Mouse (Mus musculus) heart, adult 2 months (tissue): Measurements from ENCODE around the gene Arid4a. TPM values are rescaled to one million over a fixed set of nuclear protein-coding genes. Genes with fewer than 3 reads are reported as not detected.
A peak's percentile ranks its signal among the peaks of the same experiment; 100 is the strongest.

ENCODE experiments used
- DNase-seq, 2 experiments: peaks; one replicate each; pipeline ENCODE4 v3.0.0; 2021
- H3K27ac ChIP-seq: fragments of 200-600 bp; 2 replicates; pipeline ENCODE4 v1.8.1; 2022
- H3K27me3 ChIP-seq: fragments of 200-500 bp; 2 replicates; pipeline ENCODE4 v1.6.1; 2012; ENCODE audit warnings: mild to moderate bottlenecking, low read length, inconsistent platforms, mixed read lengths; ENCODE audit not compliant: control insufficient read depth, insufficient read depth
- H3K36me3 ChIP-seq: fragments of 200-500 bp; 2 replicates; pipeline ENCODE4 v1.6.1; 2012; ENCODE audit warnings: low read length, inconsistent platforms; ENCODE audit not compliant: control insufficient read depth, insufficient read depth
- H3K4me1 ChIP-seq: fragments of 200-500 bp; 2 replicates; pipeline ENCODE4 v1.6.1; 2011; ENCODE audit warnings: low read length; ENCODE audit not compliant: control insufficient read depth, insufficient read depth
- H3K4me3 ChIP-seq: fragments of 200-600 bp; 2 replicates; pipeline ENCODE4 v1.8.1; 2022
- H3K79me2 ChIP-seq: fragments of 200-500 bp; replicated peaks from 2 replicates; pipeline ENCODE4 v1.6.1; 2012; ENCODE audit warnings: mild to moderate bottlenecking, inconsistent platforms, low read length, moderate library complexity, mixed read lengths; ENCODE audit not compliant: control insufficient read depth, insufficient read depth
- H3K9ac ChIP-seq: fragments of 200-500 bp; 2 replicates; pipeline ENCODE4 v1.6.1; 2012; ENCODE audit warnings: low read depth, mild to moderate bottlenecking, control low read depth, inconsistent platforms, low read length, mixed read lengths
- CTCF ChIP-seq: fragments of 200-600 bp; IDR thresholded peaks from 2 replicates; pipeline ENCODE4 v1.8.1; 2022; ENCODE audit warnings: antibody characterized with exemption, mild to moderate bottlenecking, moderate library complexity
- EP300 ChIP-seq: fragments of 200-500 bp; IDR thresholded peaks from 2 replicates; pipeline ENCODE4 v1.6.1; 2011; ENCODE audit warnings: low read depth, low read length, control low read depth; ENCODE audit not compliant: insufficient read depth
- POLR2A ChIP-seq: fragments of 200-500 bp; IDR thresholded peaks from 2 replicates; pipeline ENCODE4 v1.6.1; 2011; ENCODE audit warnings: mild to moderate bottlenecking, low read depth, low read length, control low read depth; ENCODE audit not compliant: insufficient read depth
- WGBS: fragments of 180-500 bp; shearing (Covaris S2); methylation state at CpG from one replicate; pipeline ENCODE4 v1.1.7; 2018; 5-methylcytosine and 5-hydroxymethylcytosine counted together
- intact Hi-C: fragments of 180-260 bp; cut with DNase I; formaldehyde crosslinking; loops from one replicate; pipeline ENCODE4 v1.15.1; 2025
- polyA plus RNA-seq: library from polyadenylated mRNA; depleted of rRNA; stranded (reverse); fragments of >200 nt; gene quantifications from 2 replicates; pipeline ENCODE4 v1.2.3, GENCODE M21; 2012
- total RNA-seq, 2 experiments: library from RNA; stranded (reverse); gene quantifications; 2 replicates each; pipeline ENCODE4 v1.2.3; 2021

Gene Arid4a
- total and polyA plus RNA-seq, 3 experiments = 2.5 to 15.3 (median 14.1) TPM

GRCm38 (mm10) chr12:70984855-70985550 is 30.8 kb upstream of the Arid4a start:
- intact Hi-C loops = no loop called here
- WGBS = 88% methylated on average over 7 of the region's 7 CpGs
- H3K36me3 ChIP-seq = peaks cover 10% of the 10 kb centered on the region
- peaks cover 5% of the 10 kb centered on the region; the same call in 1 of the 2 replicates for H3K79me2 ChIP-seq
- H3K27me3 ChIP-seq = no peaks in the 10 kb centered on the region
- TF ChIP-seq POLR2A = no peak
- no peak for TF ChIP-seq EP300
- no peak for TF ChIP-seq CTCF
- no peak for DNase-seq
- no peak overlapping the region for H3K27ac ChIP-seq
- no peaks in the 10 kb centered on the region; the same call in 1 of the 2 replicates for H3K4me1 ChIP-seq
- H3K9ac ChIP-seq = no peak overlapping the region
- H3K4me3 ChIP-seq = no peak overlapping the region

- H3K4me1 ChIP-seq = peaks cover 5% of the 10 kb centered on the region
- DNase-seq = no peak
- WGBS = 92% methylated on average over 5 of the region's 5 CpGs
- H3K27me3 ChIP-seq = no peaks in the 10 kb centered on the region
- H3K4me3 ChIP-seq = no peak overlapping the region
- no peak overlapping the region for H3K9ac ChIP-seq
- peaks cover 17% of the 10 kb centered on the region for H3K36me3 ChIP-seq
- intact Hi-C loops = no loop called here
- TF ChIP-seq EP300 (no peak), CTCF (no peak), POLR2A (no peak)
- H3K79me2 ChIP-seq = no peaks in the 10 kb centered on the region
- no peak overlapping the region for H3K27ac ChIP-seq
Measured at GRCm38 (mm10) chr12:70997225-70997624, 18.6 kb upstream of the Arid4a start.

- H3K4me3 ChIP-seq = no peak overlapping the region
- intact Hi-C loops = no loop called here
Measured at GRCm38 (mm10) chr12:70999423-70999903, 16.3 kb upstream of the Arid4a start.

GRCm38 (mm10) chr12:71000344-71000743 is 15.4 kb upstream of the Arid4a start:
- WGBS = 78% methylated on average over 1 of the region's 1 CpGs
- no peaks in the 10 kb centered on the region for H3K27me3 ChIP-seq
- intact Hi-C loops = no loop called here
- peak overlapping the region; percentile 27; the same call in 1 of the 2 replicates for H3K27ac ChIP-seq
- TF ChIP-seq CTCF = no peak
- H3K9ac ChIP-seq = no peak overlapping the region
- peaks cover 5% of the 10 kb centered on the region for H3K4me1 ChIP-seq
- H3K36me3 ChIP-seq = peaks cover 19% of the 10 kb centered on the region
- no peak overlapping the region for H3K4me3 ChIP-seq
- no peak for DNase-seq
- no peaks in the 10 kb centered on the region for H3K79me2 ChIP-seq

More at GRCm38 (mm10) chr12:70999423-70999903, 16.3 kb upstream of the Arid4a start:
- H3K36me3 ChIP-seq = peaks cover 14% of the 10 kb centered on the region
- peak; percentile 49 to 62 for DNase-seq
- H3K27me3 ChIP-seq = no peaks in the 10 kb centered on the region
- peak overlapping the region; percentile 74 for H3K27ac ChIP-seq
- peak overlapping the region; percentile 59 for H3K9ac ChIP-seq
- TF ChIP-seq CTCF = no peak
- no peak for TF ChIP-seq POLR2A
- TF ChIP-seq EP300 = no peak
- H3K4me1 ChIP-seq = peaks cover 5% of the 10 kb centered on the region
- WGBS = 13% methylated on average over 5 of the region's 5 CpGs
- no peaks in the 10 kb centered on the region for H3K79me2 ChIP-seq

- Histone ChIP-seq H3K27ac (peak overlapping the region; percentile 15; the same call in 1 of the 2 replicates), H3K4me3 (no peak overlapping the region), H3K9ac (no peak overlapping the region), H3K36me3 (peaks cover 21% of the 10 kb centered on the region), H3K79me2 (no peaks in the 10 kb centered on the region), H3K27me3 (no peaks in the 10 kb centered on the region), H3K4me1 (peaks cover 5% of the 10 kb centered on the region)
- TF ChIP-seq CTCF (no peak), EP300 (no peak), POLR2A (no peak)
- WGBS = 70% methylated on average over 6 of the region's 6 CpGs
- DNase-seq = no peak
- intact Hi-C loops = no loop called here
Measured at GRCm38 (mm10) chr12:71001456-71001855, 14.3 kb upstream of the Arid4a start.

- 82% methylated on average over 5 of the region's 6 CpGs for WGBS
Measured at GRCm38 (mm10) chr12:71003760-71004426, 11.9 kb upstream of the Arid4a start.

More at GRCm38 (mm10) chr12:71003760-71004426, 11.9 kb upstream of the Arid4a start:
- Histone ChIP-seq H3K27me3 (no peaks in the 10 kb centered on the region), H3K36me3 (peaks cover 32% of the 10 kb centered on the region), H3K4me3 (no peak overlapping the region), H3K9ac (no peak overlapping the region), H3K27ac (no peak overlapping the region), H3K4me1 (peaks cover 7% of the 10 kb centered on the region), H3K79me2 (no peaks in the 10 kb centered on the region; the same call in 1 of the 2 replicates)
- no peak for TF ChIP-seq CTCF
- TF ChIP-seq POLR2A = no peak
- TF ChIP-seq EP300 = no peak
- DNase-seq = no peak
- intact Hi-C loops = no loop called here
